Mouse (Mus musculus): ENCODE results near the gene Tmem51.

DNA sequence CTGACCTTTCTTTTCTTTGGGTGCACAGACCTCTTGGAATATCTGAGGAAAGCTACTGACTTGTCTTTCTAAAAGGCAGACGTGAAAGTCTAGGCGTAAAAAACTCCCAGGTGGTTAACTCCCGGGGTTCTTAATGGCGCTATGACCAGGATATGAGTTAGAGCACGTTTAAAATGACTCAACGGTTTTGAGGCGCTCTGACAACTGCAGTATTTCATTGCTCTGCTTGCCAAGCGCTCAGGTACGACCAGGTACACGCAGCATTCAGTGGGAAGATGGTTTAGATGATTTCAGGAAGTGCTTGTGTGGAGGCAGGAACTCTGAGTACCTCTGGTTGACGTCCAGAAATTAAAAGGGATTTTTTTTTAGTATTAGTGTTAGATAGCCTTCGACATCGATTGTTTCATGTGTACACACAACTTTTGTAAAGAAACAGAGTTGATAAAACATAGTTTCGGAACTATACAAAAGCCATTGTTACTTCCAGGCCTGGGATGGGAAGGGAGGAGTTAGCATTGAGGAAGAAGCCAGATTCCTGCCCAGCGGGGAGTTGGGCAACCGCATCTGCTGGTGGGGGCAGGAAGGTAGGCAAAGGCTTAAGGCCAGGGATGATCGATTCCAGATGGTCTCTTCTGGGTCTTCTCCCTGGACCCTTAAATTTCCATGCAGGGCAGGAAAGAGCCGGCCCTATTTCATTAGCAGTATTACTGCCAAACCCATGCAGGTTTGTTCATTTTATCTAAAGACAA, 12.7 kb downstream of the Tmem51 start:
- TF ChIP-seq CTCF (IDR thresholded peaks at IDR 0.05 in 2 of 3, conservative IDR thresholded peaks at IDR 0.05 in 1 of 3; ENCODE audit: control insufficient read depth in 1 of 3, insufficient read depth in 1 of 3, low read depth in 2 of 3, low read length in 3 of 3, poor library complexity in 1 of 3, severe bottlenecking in 1 of 3) (no peak), POLR2A (IDR thresholded peaks at IDR 0.05; ENCODE audit: control insufficient read depth in 1 of 2, insufficient read depth in 1 of 2, low read depth in 1 of 2, low read length in 2 of 2, poor library complexity in 1 of 2) (no peak), ZKSCAN1 (IDR thresholded peaks at IDR 0.05; ENCODE audit: low read depth, low read length) (no peak), RCOR1 (IDR thresholded peaks at IDR 0.05; ENCODE audit: low read depth, low read length) (no peak), MAFK (IDR thresholded peaks at IDR 0.05; ENCODE audit: borderline replicate concordance, low read depth, low read length) (no peak), JUND (IDR thresholded peaks at IDR 0.05; ENCODE audit: low read depth, low read length) (no peak), UBTF (IDR thresholded peaks at IDR 0.05; ENCODE audit: borderline replicate concordance, insufficient read depth, low read depth, low read length) (no peak), TAL1 (IDR thresholded peaks at IDR 0.05; ENCODE audit: low read length) (no peak), GATA1 (IDR thresholded peaks at IDR 0.05; ENCODE audit: low read depth, low read length) (no peak), EP300 (IDR thresholded peaks at IDR 0.05; ENCODE audit: low read depth in 1 of 2, low read length in 2 of 2) (no peak), SIN3A (IDR thresholded peaks at IDR 0.05; ENCODE audit: low read length) (no peak), RAD21 (IDR thresholded peaks at IDR 0.05; ENCODE audit: low read depth, low read length) (no peak), MEF2A (IDR thresholded peaks at IDR 0.05; ENCODE audit: extremely low read depth, insufficient replicate concordance, low read depth, low read length, poor library complexity, severe bottlenecking) (no peak)

Data from MEL (cell line).